Mouse (Mus musculus): ENCODE results near the gene Neurl2.
"Not testable (repeated sequence)": the region's sequence is repeated elsewhere in the genome, so short reads cannot be mapped to it uniquely, and the experiment has no call there.

Neurl2 gene

GRCm38 (mm10) chr2:164857842-164858553 is 24.7 kb upstream of the Neurl2 start:
- no peak for DNase-seq

GRCm38 (mm10) chr2:164857101-164857821 is 24.0 kb upstream of the Neurl2 start, which contains the start of gene Pltp:
TSS of gene Pltp (minus strand) at chr2:164857711.
- peak in 1 of 2 experiments; percentile 33 for DNase-seq

DNA sequence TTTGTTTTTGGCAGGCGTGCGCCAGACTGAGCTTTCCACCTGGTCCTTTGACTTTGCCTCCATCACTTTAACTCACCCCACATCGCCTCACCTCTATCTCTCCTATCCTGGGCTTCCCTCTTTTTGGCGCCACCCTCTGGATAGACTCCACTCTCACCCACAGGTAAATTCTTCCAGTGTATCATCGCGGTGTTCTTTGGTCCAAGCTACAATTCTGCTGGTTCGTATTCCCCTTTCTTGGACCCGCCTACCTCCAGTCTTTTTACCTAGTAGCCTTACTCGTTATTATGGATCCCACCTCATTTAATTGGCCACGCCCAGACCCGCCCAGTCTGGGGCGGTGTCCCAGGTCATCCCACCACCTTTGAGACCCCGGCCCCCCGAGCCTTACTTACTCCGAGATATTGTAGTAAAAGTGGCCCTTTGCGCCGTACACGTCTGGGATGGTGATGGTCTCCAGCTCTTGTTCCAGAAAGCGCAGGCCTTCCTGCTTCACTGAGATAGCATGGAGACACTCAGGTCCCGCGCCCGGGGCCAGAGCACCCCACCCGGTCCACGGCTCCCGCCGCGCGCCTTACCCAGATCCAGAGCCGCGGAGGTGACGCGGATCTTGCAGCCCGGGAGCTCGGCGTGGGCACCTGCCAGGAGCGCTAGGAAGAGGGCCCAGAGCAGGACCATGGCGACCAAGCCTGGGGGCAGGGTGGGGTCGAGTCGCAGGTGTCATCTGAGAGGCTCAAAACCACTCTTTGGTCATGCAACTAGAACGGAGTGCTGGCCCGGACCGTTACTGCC is 23.2 kb upstream of the Neurl2 start:
- peak in 1 of 2 experiments; percentile 30 for DNase-seq

GRCm38 (mm10) chr2:164855572-164855971 is 22.3 kb upstream of the Neurl2 start:
- DNase-seq: not testable (repeated sequence)

DNA sequence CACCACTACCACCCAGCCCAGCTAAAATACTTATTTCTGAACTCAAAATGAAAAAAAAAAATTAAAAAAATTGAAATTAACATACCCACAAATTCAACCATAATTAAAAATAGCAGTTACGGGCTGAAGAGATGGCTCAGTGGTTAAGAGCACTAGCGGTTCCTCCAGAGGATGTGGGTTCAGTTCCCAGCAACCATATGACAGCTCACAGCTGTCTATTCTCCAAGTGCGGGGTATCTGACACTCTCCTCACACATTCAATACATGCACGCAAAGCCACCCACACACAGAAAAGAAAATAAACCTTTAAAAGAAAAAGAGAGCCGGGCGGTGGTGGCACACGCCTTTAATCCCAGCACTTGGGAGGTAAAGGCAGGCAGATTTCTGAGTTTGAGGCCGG is 16.8 kb upstream of the Neurl2 start:
- DNase-seq: no peak

DNA sequence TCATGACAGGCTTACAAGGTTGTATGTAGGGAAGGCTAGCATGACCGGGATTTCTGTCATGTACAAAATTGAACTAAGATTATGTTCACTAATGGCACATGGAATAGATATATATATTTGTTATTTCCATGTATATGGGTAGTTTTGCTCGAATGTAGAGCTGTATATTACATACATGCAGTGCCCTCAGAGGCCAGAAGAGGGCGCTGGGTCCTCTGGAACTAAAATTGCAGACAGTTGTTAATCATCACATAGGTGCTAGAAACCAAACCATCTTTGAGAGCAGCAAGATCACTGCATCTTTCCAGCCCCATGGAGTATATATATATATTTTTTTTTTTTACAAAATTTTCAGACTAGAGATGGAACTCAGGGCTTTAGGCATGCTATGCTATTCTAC is 12.5 kb upstream of the Neurl2 start:
- DNase-seq: no peak

DNA sequence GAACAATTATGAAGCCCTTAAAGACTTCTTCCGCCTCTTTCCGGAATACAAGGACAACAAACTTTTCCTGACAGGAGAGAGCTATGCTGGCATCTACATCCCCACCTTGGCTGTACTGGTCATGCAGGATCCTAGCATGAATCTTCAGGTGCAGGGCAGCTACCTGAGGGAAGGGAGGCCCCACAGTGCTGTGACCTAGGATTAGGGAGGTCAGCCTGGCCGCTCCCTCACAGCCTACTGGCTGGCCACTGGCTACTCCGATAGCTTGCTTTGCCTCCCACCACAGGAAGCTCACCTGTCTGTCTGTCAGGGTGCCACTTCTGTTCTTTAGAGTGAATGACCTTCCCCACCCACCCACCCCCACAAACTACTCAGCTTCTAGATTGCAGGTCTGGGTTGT is 1.9 kb upstream of the Neurl2 start:
- no peak for DNase-seq

DNA sequence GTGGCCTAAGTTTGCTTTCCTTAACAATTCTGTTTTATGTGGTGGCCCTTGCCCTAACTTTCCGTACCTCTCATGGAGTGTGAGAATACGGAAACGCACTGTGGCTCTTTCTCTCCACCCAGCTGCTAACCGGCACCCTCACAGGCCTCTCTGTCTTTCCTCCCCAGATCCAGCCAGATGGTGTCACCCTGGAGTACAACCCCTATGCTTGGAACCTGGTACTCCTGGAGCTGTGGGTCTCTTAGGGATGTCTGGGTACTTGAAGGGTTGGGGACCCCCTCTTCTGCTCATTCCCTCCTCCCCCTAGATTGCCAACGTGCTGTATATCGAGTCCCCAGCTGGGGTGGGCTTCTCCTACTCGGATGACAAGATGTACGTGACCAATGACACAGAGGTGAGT is 1.3 kb upstream of the Neurl2 start:
- no peak for DNase-seq

DNA sequence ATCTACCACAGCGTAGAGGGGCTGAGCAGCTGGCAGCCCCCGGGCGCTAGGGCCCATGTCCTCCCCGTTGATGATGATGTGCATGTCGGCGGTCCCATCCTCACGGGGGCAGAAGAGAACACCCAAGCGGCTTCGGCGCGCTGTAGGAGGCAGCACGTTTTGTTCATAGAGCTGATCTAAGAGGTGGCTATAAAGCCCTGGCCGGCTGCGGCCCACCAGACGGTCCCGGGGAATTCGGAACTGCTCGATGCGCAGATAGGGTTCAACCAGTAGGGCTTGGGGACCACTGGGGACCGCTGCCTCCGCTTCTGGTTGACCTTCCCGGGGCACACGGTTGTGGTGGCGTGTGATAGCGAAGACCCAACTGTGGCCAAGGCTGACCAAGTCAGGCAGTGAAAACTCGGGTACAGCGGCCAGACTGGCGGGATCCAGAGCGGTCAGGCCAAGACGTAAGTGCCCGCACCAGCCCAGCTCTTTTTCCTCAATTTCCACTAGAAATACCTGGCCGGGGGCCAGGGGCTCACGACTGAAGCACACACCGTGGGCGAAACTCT is 431 bp downstream of the Neurl2 start, which contains the start of gene Ctsa:
Ctsa (plus strand) TSS at position 126 of the 554 bp plus-strand sequence.
- peak; percentile 71 to 77 for DNase-seq

GRCm38 (mm10) chr2:164832032-164832747 is 1.1 kb downstream of the Neurl2 start:
- DNase-seq: peak in 1 of 2 experiments; percentile 46

- no peak for DNase-seq
Observed at GRCm38 (mm10) chr2:164831029-164831428, 2.2 kb downstream of the Neurl2 start.

GRCm38 (mm10) chr2:164829090-164829489 is 4.2 kb downstream of the Neurl2 start:
- no peak for DNase-seq

- DNase-seq: no peak
Observed at GRCm38 (mm10) chr2:164828437-164828836, 4.8 kb downstream of the Neurl2 start, which contains the start of gene Spata25. TSS of gene Spata25 (minus strand) at chr2:164828537.

DNA sequence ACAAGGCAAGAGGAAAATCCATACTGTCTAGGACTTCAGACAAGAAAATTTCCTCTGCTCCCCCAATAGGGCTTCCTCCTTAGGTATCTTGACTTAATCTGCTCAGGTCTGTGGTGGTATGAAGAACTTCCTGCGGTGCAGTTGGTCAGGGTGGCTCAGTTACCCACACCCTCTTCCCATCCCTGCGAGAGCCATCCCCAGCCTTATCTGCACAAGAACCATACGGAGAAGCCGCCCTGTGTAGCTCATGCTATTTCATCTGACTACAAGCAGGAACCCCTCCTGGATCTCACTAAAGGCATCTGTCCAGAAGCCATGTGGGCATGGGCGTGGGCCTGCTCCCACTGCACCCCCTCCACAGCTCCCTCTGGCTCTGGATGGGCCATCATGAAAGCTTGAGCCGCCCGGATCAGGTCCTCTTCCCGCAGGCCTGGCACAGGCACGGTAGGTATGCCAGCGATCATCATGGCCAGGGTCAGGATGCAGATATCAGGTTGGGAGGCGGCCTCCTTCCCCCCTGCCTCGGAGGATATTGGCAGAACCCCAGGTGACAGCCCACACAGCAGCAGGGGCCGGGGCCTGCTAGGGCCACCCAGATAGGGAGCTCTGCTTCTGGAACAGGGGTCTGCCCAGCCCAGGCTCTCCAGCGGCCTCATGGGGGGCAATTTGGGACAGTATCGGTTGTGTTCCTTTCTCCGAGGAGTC is 6.0 kb downstream of the Neurl2 start:
- DNase-seq: no peak

- DNase-seq: no peak
Observed at GRCm38 (mm10) chr2:164825521-164825920, 7.7 kb downstream of the Neurl2 start.

GRCm38 (mm10) chr2:164823969-164824368 is 9.3 kb downstream of the Neurl2 start:
- no peak for DNase-seq

DNA sequence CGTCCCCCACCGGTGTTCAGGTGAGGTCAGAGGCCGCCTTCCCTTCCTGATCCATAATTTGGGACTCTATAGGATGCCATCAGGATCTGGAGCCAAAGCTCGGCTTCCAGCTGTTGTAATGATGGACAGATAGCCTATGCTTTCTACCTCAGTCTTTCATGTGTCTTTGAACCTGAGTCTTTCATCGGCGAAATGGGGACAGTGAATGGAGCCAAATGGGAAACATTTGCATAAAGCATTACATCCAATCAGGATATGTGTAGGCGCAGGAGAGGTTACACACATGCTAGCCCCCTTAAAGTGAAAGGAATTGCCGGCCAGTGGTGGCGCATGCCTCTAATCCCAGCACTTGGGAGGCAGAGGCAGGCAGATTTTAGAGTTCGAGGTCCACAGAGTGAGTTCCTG is 10.1 kb downstream of the Neurl2 start:
- no peak for DNase-seq

DNA sequence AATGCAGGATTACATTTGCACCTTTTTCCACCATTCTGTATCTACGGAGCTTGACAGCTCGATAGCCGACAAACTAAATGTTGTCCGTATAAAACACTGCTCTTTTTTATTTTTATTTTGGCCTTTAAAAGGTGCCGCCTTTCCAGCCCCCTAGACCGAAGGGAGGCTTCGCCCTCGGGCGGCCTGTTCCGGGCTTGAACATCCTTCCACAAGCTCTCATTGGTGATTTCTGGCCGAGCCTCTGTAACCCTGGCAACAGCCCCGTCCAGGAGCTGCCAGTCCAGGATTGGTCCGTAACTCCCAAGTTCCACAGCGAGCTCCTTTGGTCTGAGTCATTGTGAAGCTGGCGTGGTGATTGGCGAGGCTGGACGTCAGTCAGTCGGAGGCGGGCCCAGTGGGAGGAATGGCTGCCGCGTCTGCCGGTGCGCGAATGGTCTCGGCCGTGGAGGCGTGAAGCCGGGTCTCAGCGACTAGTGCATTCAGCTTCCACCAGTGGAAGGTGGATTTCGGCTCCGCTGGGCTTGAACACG is 10.6 kb downstream of the Neurl2 start, which contains the start of gene Zswim1:
Zswim1 (plus strand) TSS at position 51 of the 530 bp plus-strand sequence.
- peak; percentile 100 for DNase-seq

DNA sequence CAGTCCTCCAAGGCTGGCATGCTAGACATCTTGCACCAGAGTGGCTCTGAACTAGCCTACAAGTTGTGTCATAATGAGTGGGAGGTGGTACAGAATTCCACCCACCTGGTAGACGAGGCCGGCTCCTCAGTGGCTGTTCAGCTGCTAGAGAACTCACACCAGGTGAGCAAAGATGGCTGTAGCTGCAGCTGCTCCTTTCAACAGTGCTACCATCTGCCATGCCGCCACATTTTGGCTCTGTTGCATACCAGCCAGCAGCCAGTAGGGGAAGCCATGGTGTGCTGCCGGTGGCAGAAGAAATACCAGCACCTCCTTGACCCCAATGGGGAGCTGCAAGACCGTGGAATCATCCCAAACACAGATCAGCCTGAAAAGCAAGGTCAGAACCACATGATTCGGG is 12.2 kb downstream of the Neurl2 start:
- DNase-seq: peak in 1 of 2 experiments; percentile 40

- DNase-seq: no peak
Observed at GRCm38 (mm10) chr2:164817703-164818102, 15.6 kb downstream of the Neurl2 start.

DNA sequence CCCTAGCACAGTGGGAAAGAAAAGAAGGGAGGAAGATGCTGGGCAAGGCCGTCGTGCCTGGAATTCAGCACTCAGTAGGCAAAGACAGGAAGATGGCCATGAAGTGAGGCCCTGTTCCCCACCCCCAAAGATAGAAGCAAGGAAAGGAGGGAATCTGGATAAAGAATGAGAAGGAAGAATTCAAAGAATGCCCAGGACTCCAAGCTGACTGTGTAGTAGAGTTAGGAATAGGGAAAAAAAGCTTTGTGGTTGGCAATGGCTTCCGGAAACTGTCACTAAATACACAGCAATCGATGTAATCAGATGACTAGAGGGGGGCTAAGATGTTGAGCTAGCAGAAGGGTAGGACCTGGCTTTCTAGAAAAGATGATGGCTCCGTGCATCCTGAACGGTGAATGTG is 16.1 kb downstream of the Neurl2 start:
- DNase-seq: no peak
